Mouse (Mus musculus) embryonic facial prominence, embryonic 12.5 days (tissue): Measurements from ENCODE around the gene Psg21. TPM values are rescaled to one million over a fixed set of nuclear protein-coding genes. Genes with fewer than 3 reads are reported as not detected.
"Not testable (repeated sequence)": the region's sequence is repeated elsewhere in the genome, so short reads cannot be mapped to it uniquely, and the experiment has no call there.

Experiments used
- ATAC-seq: fragments of 200-750 bp; cut with Nextera tagmentation; 2 replicates; pipeline ENCODE4 v1.8.0; 2017; ENCODE audit not compliant: insufficient number of reproducible peaks, insufficient read depth, low FRiP score, low TSS enrichment
- H3K27ac ChIP-seq: fragments of 300-500 bp; sonication (generic); 2 replicates; pipeline ENCODE4 v1.5.1; 2016; ENCODE audit warnings: mild to moderate bottlenecking
- H3K27me3 ChIP-seq: fragments of 300-500 bp; sonication (generic); 2 replicates; pipeline ENCODE4 v1.6.1; 2016; ENCODE audit warnings: mild to moderate bottlenecking, moderate library complexity
- H3K36me3 ChIP-seq: fragments of 300-500 bp; sonication (generic); 2 replicates; pipeline ENCODE4 v1.6.1; 2016; ENCODE audit warnings: mild to moderate bottlenecking
- H3K4me1 ChIP-seq: fragments of 300-500 bp; sonication (generic); 2 replicates; pipeline ENCODE4 v1.6.1; 2016
- H3K4me2 ChIP-seq: fragments of 300-500 bp; sonication (generic); replicated peaks from 2 replicates; pipeline ENCODE4 v1.6.1; 2016; ENCODE audit warnings: mild to moderate bottlenecking, moderate library complexity
- H3K4me3 ChIP-seq: fragments of 300-500 bp; sonication (generic); 2 replicates; pipeline ENCODE4 v1.5.1; 2016; ENCODE audit warnings: mild to moderate bottlenecking
- H3K9ac ChIP-seq: fragments of 300-500 bp; sonication (generic); 2 replicates; pipeline ENCODE4 v1.6.1; 2016; ENCODE audit warnings: mild to moderate bottlenecking, moderate library complexity
- H3K9me3 ChIP-seq: fragments of 300-500 bp; sonication (generic); 2 replicates; pipeline ENCODE4 v1.6.1; 2016; ENCODE audit warnings: mild to moderate bottlenecking, moderate library complexity
- WGBS: fragments of 180-500 bp; shearing (Covaris S2); methylation state at CpG from one replicate; pipeline ENCODE4 v1.1.7; 2016; 5-methylcytosine and 5-hydroxymethylcytosine counted together
- polyA plus RNA-seq: library from polyadenylated mRNA; unstranded; fragments of >200 nt; fragmentation: Nextera tagmentation; extraction: Ambion mirVana; gene quantifications from 2 replicates; pipeline ENCODE4 v1.2.1, GENCODE M21; 2016

Psg21 gene
- polyA plus RNA-seq, result not detected in 2 replicates

DNA sequence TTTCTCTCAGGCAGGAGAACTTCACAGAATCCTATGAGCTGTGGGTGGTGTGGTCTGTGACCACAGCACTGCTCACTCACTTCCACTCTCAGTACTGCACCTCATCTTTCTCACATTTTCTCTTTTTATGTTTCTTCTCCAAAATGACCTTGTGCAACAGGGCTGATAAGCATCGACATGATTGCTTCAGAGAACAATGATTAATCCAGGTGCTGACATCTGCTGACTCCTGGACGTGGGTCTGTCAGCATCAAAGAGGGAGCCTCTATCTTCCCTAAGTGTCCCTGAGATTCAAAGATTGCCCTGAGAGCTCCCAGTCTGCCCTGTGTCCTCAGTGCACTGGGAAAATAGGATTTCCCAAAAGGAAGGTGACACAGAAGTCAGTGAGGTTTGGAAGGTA, at the start of gene Psg21:
Gene Psg21, minus strand, starts transcription at position 101 of the 400 bp plus-strand sequence.
- WGBS, result 65% methylated on average over 2 of the region's 2 CpGs
- H3K9ac ChIP-seq, H3K9me3 ChIP-seq, H3K27me3 ChIP-seq, H3K4me2 ChIP-seq, ATAC-seq, H3K4me1 ChIP-seq, H3K4me3 ChIP-seq, H3K36me3 ChIP-seq, H3K27ac ChIP-seq: not testable (repeated sequence)

DNA sequence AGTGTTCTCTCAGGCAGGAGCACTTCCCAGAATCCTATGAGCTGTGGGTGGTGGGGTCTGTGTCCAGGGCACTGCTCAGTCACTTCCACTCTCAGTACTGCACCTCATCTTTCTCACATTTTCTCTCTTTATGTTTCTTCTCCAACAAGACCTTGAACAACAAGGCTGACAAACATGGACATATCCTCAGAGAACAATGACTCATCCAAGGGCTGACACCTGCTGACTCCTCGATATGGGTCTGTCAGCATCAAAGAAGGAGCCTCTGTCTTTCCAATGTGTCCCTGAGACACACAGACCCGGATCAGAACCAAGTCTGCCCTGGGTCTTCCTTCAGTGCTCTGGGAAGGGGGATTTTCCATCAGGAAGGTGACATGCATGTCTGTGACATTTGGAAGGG, 29.6 kb upstream of the Psg21 start, which contains the start of gene Psg20:
Gene Psg20, minus strand, starts transcription at position 101 of the 400 bp plus-strand sequence.
- WGBS, result 67% methylated on average over 2 of the region's 2 CpGs
- no peaks in the 10 kb centered on the region for H3K36me3 ChIP-seq

DNA sequence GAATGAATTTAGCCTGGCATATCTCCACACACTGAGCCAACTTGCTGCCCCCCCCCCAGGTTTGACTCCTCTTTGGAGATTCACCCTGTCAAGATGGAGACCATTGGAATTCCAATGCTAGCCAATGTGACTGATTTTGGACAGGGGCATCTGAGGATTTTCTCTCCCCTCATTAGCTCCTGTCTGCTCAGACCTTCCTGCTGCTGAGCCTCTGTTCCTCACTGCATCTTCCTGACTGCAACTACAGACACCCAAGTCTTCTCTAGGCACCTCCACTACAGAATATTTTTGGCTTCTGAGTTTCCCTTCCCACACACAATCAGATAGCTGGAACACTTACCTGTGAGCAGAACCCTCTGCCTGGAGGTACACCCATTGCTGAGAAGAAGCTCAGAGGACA, 29.1 kb upstream of the Psg21 start:
- Histone ChIP-seq H3K4me3 (no peak overlapping the region), H3K4me1 (no peaks in the 10 kb centered on the region), H3K27ac (no peak overlapping the region), H3K27me3 (no peaks in the 10 kb centered on the region), H3K4me2 (no peak overlapping the region), H3K9me3 (no peaks in the 10 kb centered on the region; the same call in 1 of the 2 replicates), H3K9ac (no peak overlapping the region), H3K36me3 (no peaks in the 10 kb centered on the region)
- ATAC-seq, result no peak

More for the DNA sequence above, 29.6 kb upstream of the Psg21 start, which contains the start of gene Psg20:
- Histone ChIP-seq H3K27me3 (no peaks in the 10 kb centered on the region), H3K9me3 (no peaks in the 10 kb centered on the region; the same call in 1 of the 2 replicates), H3K4me2 (no peak within 1 kb of the TSS), H3K4me1 (no peaks in the 10 kb centered on the region), H3K27ac (no peak within 1 kb of the TSS), H3K4me3 (no peak within 1 kb of the TSS), H3K9ac (no peak within 1 kb of the TSS)
- no peak for ATAC-seq

DNA sequence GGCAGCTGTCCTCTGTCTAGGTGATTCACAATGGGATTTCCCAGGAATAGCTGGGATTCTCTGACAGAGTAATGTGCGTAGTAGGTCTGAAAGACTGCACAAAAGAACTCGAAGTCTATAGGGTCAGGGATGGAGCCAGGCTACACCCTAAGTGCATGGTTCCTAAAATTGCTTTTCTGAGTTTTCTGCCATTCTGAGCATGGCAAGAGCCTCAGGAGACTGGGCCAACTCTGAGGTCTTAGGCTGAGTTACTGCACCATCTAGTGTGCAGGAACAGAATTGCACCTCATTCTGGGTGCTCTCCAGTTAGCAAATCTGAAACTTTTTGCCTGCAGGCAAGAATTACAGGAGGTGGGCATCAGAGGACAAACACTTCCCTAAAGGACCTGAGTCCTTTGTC, 23.2 kb upstream of the Psg21 start:
- Histone ChIP-seq H3K9ac (no peak overlapping the region), H3K36me3 (no peaks in the 10 kb centered on the region), H3K27ac (no peak overlapping the region), H3K27me3 (no peaks in the 10 kb centered on the region), H3K4me1 (no peaks in the 10 kb centered on the region), H3K4me2 (no peak overlapping the region), H3K4me3 (no peak overlapping the region), H3K9me3 (no peaks in the 10 kb centered on the region)
- ATAC-seq, result no peak
- WGBS, result 48% methylated on average over 2 of the region's 2 CpGs

DNA sequence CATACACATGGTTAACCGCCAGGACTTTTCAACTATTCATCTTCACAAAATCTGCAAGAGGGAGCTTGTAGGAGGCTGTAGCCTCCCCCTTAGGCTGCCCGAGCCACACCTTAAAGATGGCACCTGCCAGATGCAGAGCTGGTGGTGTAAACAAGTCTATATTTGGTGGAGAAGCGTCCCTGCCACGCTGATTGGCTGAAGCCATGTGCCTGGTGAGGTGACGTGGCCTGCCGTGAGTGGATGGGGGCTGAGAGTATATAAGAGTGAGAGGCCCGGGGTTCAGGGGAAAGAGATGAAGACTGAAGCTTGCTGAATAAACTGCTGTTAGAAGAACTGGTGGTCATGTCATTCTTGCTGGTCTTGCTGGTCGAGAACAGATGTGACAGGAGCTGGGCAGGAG, 29.6 kb downstream of the Psg21 start:
- H3K4me1 ChIP-seq, H3K27me3 ChIP-seq, H3K27ac ChIP-seq, H3K36me3 ChIP-seq, ATAC-seq, H3K9me3 ChIP-seq, H3K4me2 ChIP-seq, H3K9ac ChIP-seq, H3K4me3 ChIP-seq: not testable (repeated sequence)
- 75% methylated on average over 8 of the region's 8 CpGs for WGBS

DNA sequence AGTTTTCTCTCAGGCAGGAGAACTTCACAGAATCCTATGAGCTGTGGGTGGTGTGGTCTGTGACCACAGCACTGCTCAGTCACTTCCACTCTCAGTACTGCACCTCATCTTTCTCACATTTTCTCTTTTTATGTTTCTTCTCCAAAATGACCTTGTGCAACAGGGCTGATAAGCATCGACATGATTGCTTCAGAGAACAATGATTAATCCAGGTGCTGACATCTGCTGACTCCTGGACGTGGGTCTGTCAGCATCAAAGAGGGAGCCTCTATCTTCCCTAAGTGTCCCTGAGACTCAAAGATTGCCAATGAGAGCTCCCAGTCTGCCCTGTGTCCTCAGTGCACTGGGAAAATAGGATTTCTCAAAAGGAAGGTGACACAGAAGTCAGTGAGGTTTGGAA, 40.1 kb downstream of the Psg21 start, which contains the start of gene Psg23:
Gene Psg23, minus strand, starts transcription at position 101 of the 400 bp plus-strand sequence.
- H3K4me2 ChIP-seq, H3K4me3 ChIP-seq, ATAC-seq, H3K4me1 ChIP-seq, H3K36me3 ChIP-seq, H3K27me3 ChIP-seq, H3K9me3 ChIP-seq, H3K27ac ChIP-seq, H3K9ac ChIP-seq: not testable (repeated sequence)
- WGBS, result 72% methylated on average over 2 of the region's 2 CpGs

Other genes starting within 250 kb of the Psg21 start
- not detected in 2 replicates for gene Psg28, start 224.7 kb downstream of the Psg21 start, polyA plus RNA-seq
- not detected in 2 replicates for gene Psg26, start 172.5 kb downstream of the Psg21 start, polyA plus RNA-seq
- not detected in 2 replicates for gene Psg25, start 124.5 kb downstream of the Psg21 start, polyA plus RNA-seq
- gene Psg27, start 89.4 kb downstream of the Psg21 start, polyA plus RNA-seq, result not detected in 2 replicates
- not detected in 2 replicates for gene Psg23, start 40.2 kb downstream of the Psg21 start, polyA plus RNA-seq
- gene Psg20, start 29.5 kb upstream of the Psg21 start, polyA plus RNA-seq, result not detected in 2 replicates
- not detected in 2 replicates for gene Psg22, start 61.4 kb upstream of the Psg21 start, polyA plus RNA-seq
- gene Psg19, start 141.8 kb upstream of the Psg21 start, polyA plus RNA-seq, result not detected in 2 replicates
- not detected in 2 replicates for gene Psg17, start 164.9 kb upstream of the Psg21 start, polyA plus RNA-seq
- 0.12 and 0.28 TPM in 2 replicates for gene Mill2, start 183.2 kb upstream of the Psg21 start, polyA plus RNA-seq
- gene Pglyrp1, start 214.6 kb upstream of the Psg21 start, polyA plus RNA-seq, result 1.1 and 2.0 TPM in 2 replicates